Mouse (Mus musculus) lung, embryonic 14.5 days (tissue): ENCODE results near the gene Cpped1. TPM values are rescaled to one million over a fixed set of nuclear protein-coding genes. Genes with fewer than 3 reads are reported as not detected.

Experiments
- ATAC-seq: fragments of 200-750 bp; cut with Nextera tagmentation; 2 replicates; pipeline ENCODE4 v1.8.0; 2017; ENCODE audit warnings: mild to moderate bottlenecking, moderate TSS enrichment, moderate library complexity; ENCODE audit not compliant: insufficient read depth
- DNase-seq: peaks from one replicate; pipeline ENCODE4 v3.0.0-alpha.2; 2015
- H3K27ac ChIP-seq: fragments of 300-500 bp; sonication (generic); 2 replicates; pipeline ENCODE4 v1.5.1; 2014; ENCODE audit warnings: low read depth, mild to moderate bottlenecking, moderate library complexity
- H3K27me3 ChIP-seq: fragments of 300-500 bp; sonication (generic); 2 replicates; pipeline ENCODE4 v1.6.1; 2014; ENCODE audit warnings: low read length, control low read depth; ENCODE audit not compliant: insufficient read depth
- H3K36me3 ChIP-seq: fragments of 300-500 bp; sonication (generic); 2 replicates; pipeline ENCODE4 v1.6.1; 2014; ENCODE audit warnings: control low read depth; ENCODE audit not compliant: insufficient read depth
- H3K4me1 ChIP-seq: fragments of 300-500 bp; sonication (generic); 2 replicates; pipeline ENCODE4 v1.6.1; 2014; ENCODE audit warnings: antibody characterized with exemption, control low read depth; ENCODE audit not compliant: insufficient read depth
- H3K4me2 ChIP-seq: fragments of 300-500 bp; sonication (generic); 2 replicates; pipeline ENCODE4 v1.6.1; 2014; ENCODE audit warnings: mild to moderate bottlenecking
- H3K4me3 ChIP-seq: fragments of 300-500 bp; sonication (generic); 2 replicates; pipeline ENCODE4 v1.5.1; 2014; ENCODE audit warnings: low read depth, low read length
- H3K9ac ChIP-seq: fragments of 300-500 bp; sonication (generic); 2 replicates; pipeline ENCODE4 v1.6.1; 2014
- H3K9me3 ChIP-seq: fragments of 300-500 bp; sonication (generic); 2 replicates; pipeline ENCODE4 v1.6.1; 2016; ENCODE audit warnings: low read depth, low read length, control low read depth
- CTCF ChIP-seq: IDR thresholded peaks from 2 replicates; pipeline ENCODE4 v1.5.1; 2016; ENCODE audit warnings: antibody characterized with exemption, low read depth
- WGBS: fragments of 180-500 bp; shearing (Covaris S2); extraction: QIAGEN DNeasy Blood & Tissue Kit; methylation state at CpG from one replicate; pipeline ENCODE4 v1.1.7; 2014; 5-methylcytosine and 5-hydroxymethylcytosine counted together
- polyA plus RNA-seq: library from polyadenylated mRNA; unstranded; fragments of >200 nt; fragmentation: Nextera tagmentation; extraction: Ambion mirVana; gene quantifications from 2 replicates; pipeline ENCODE4 v1.2.1, GENCODE M21; 2014

Cpped1 gene
- polyA plus RNA-seq, 1 experiment from 2014 or later: 24.3 TPM

- WGBS: 90% methylated on average over 4 of the region's 4 CpGs
- no peak overlapping the region for H3K9ac ChIP-seq
Measured at GRCm38 (mm10) chr16:11905216-11905615, 4.0 kb downstream of the Cpped1 start.

DNA sequence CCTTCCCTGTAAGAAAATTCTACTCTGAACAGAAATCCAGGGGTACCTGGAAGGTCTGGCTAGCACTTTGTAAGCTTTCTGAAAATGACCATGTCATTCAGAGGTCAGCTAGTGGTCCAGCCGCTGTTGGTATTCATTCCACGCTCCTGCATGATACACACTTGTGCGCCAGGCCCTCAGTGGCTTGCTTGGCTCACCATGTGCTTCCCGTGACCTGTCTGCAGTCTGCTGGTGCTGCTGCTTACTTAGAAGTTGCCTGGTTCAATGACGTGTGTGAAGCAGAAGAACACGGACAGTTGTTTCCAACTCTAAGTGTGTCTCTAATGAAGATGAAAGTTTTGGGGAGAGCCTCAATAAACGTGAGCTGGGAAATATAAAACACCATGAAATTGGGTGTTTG lies 7.2 kb downstream of the Cpped1 start:
- Histone ChIP-seq H3K27me3 (no peaks in the 10 kb centered on the region), H3K4me1 (no peaks in the 10 kb centered on the region), H3K27ac (no peak overlapping the region), H3K9me3 (no peaks in the 10 kb centered on the region), H3K4me3 (no peak overlapping the region), H3K36me3 (no peaks in the 10 kb centered on the region), H3K4me2 (no peak overlapping the region), H3K9ac (no peak overlapping the region)
- DNase-seq: no peak
- no peak for ATAC-seq
- 76% methylated on average over 7 of the region's 7 CpGs for WGBS
- no peak for TF ChIP-seq CTCF

More at GRCm38 (mm10) chr16:11905216-11905615, 4.0 kb downstream of the Cpped1 start:
- ATAC-seq (no peak), DNase-seq (no peak)
- H3K9me3 ChIP-seq: no peaks in the 10 kb centered on the region
- no peaks in the 10 kb centered on the region for H3K36me3 ChIP-seq
- H3K4me1 ChIP-seq: peaks cover 3% of the 10 kb centered on the region; the same call in 1 of the 2 replicates
- TF ChIP-seq CTCF: no peak
- H3K4me3 ChIP-seq: no peak overlapping the region
- no peak overlapping the region for H3K27ac ChIP-seq
- H3K27me3 ChIP-seq: no peaks in the 10 kb centered on the region
- no peak overlapping the region for H3K4me2 ChIP-seq

DNA sequence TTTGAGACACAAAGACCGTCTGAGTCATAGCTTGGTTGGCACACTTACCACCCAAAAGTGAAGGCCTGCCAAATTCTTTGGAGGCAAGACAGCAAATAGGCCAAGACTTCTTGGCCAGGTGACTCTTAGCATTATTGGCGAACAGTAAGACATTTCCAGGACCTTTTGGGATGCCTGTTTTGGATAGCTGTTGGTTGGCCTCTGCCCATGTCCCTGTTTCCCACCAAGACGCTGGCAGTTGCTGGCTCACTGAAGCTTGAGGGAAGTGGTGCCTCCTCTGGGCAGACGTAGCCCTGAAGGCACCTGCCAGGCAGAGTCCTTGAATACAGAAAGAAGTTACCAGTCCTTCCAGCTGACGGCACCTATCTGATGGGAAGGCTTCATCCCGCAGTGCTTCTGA lies 8.9 kb downstream of the Cpped1 start:
- DNase-seq: no peak
- H3K27ac ChIP-seq: no peak overlapping the region
- H3K36me3 ChIP-seq: no peaks in the 10 kb centered on the region
- 87% methylated on average over 6 of the region's 6 CpGs for WGBS
- H3K4me3 ChIP-seq: no peak overlapping the region
- H3K9ac ChIP-seq: no peak overlapping the region
- no peak for ATAC-seq
- no peaks in the 10 kb centered on the region for H3K9me3 ChIP-seq
- no peaks in the 10 kb centered on the region for H3K27me3 ChIP-seq
- H3K4me1 ChIP-seq: no peaks in the 10 kb centered on the region
- TF ChIP-seq CTCF: no peak
- H3K4me2 ChIP-seq: no peak overlapping the region

- Histone ChIP-seq H3K27me3 (no peaks in the 10 kb centered on the region), H3K9me3 (no peaks in the 10 kb centered on the region), H3K36me3 (no peaks in the 10 kb centered on the region; the same call in 1 of the 2 replicates), H3K4me2 (no peak overlapping the region), H3K9ac (no peak overlapping the region), H3K4me1 (no peaks in the 10 kb centered on the region), H3K4me3 (no peak overlapping the region), H3K27ac (no peak overlapping the region)
- TF ChIP-seq CTCF: no peak
- ATAC-seq (no peak), DNase-seq (no peak)
- 80% methylated on average over 5 of the region's 5 CpGs for WGBS
Measured at GRCm38 (mm10) chr16:11896411-11896810, 12.8 kb downstream of the Cpped1 start.

DNA sequence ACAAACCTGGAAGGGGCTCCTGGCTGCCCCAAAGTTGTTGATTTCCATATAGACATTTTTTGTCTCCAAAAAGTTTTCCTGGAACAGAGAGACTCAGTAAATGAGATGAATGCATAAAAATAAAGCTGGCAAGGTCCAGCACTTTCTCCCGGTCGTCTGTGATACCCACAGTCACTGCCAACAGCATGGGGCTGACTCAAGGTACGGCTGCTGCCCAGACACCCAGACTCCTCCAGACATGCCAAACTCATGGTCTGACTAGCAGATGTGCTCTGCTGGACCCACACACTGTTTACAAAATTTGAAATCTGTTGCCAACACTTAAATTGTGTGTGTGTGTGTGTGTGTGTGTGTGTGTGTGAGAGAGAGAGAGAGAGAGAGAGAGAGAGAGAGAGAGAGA lies 14.4 kb downstream of the Cpped1 start:
- Histone ChIP-seq H3K4me1 (no peaks in the 10 kb centered on the region), H3K27ac (no peak overlapping the region), H3K9ac (no peak overlapping the region), H3K4me2 (no peak overlapping the region), H3K4me3 (no peak overlapping the region), H3K36me3 (no peaks in the 10 kb centered on the region; the same call in 1 of the 2 replicates), H3K9me3 (no peaks in the 10 kb centered on the region), H3K27me3 (no peaks in the 10 kb centered on the region)
- WGBS: 82% methylated on average over 3 of the region's 3 CpGs
- DNase-seq: no peak
- ATAC-seq: no peak
- TF ChIP-seq CTCF: no peak

GRCm38 (mm10) chr16:11890186-11890585 lies 19.1 kb downstream of the Cpped1 start:
- DNase-seq: no peak
- Histone ChIP-seq H3K27me3 (no peaks in the 10 kb centered on the region), H3K27ac (no peak overlapping the region), H3K4me1 (no peaks in the 10 kb centered on the region), H3K4me3 (no peak overlapping the region), H3K36me3 (peaks cover 14% of the 10 kb centered on the region; the same call in 1 of the 2 replicates), H3K9ac (no peak overlapping the region), H3K9me3 (no peaks in the 10 kb centered on the region), H3K4me2 (no peak overlapping the region)
- no peak for TF ChIP-seq CTCF
- ATAC-seq: no peak; the same call in 1 of the 2 replicates
- 12% methylated on average over 3 of the region's 3 CpGs for WGBS

GRCm38 (mm10) chr16:11889741-11890140 lies 19.5 kb downstream of the Cpped1 start:
- H3K27ac ChIP-seq: no peak overlapping the region
- H3K9me3 ChIP-seq: no peaks in the 10 kb centered on the region
- no peak overlapping the region for H3K9ac ChIP-seq
- H3K27me3 ChIP-seq: no peaks in the 10 kb centered on the region
- WGBS: 22% methylated on average over 3 of the region's 3 CpGs
- TF ChIP-seq CTCF: no peak
- ATAC-seq (no peak), DNase-seq (peak; percentile 37)
- no peak overlapping the region for H3K4me3 ChIP-seq
- H3K36me3 ChIP-seq: peaks cover 14% of the 10 kb centered on the region; the same call in 1 of the 2 replicates
- no peaks in the 10 kb centered on the region for H3K4me1 ChIP-seq
- no peak overlapping the region for H3K4me2 ChIP-seq

DNA sequence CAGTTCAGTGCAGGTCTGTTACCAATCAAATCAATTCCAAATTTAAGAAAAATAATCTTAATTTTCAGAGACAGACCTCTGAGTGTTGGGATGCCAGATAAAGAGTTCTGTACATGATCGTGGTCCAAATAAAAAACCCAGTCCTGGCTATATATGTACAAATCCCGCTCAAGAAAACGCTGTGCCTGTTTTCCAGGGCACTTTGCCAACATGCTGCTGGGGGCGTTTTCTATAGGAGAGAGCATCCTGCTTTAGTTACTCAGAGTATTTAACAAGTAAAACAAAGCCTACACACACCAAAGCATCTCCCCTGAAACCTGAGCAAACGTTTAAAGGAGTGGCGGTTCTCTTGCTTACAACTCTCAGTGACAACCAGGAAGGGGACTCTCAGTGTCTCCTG lies 27.4 kb downstream of the Cpped1 start:
- Histone ChIP-seq H3K4me1 (no peaks in the 10 kb centered on the region), H3K9me3 (no peaks in the 10 kb centered on the region), H3K27ac (no peak overlapping the region), H3K4me3 (no peak overlapping the region), H3K27me3 (no peaks in the 10 kb centered on the region), H3K9ac (no peak overlapping the region), H3K4me2 (no peak overlapping the region), H3K36me3 (peaks cover 9% of the 10 kb centered on the region; the same call in 1 of the 2 replicates)
- DNase-seq (peak; percentile 58), ATAC-seq (no peak)
- WGBS: 53% methylated on average over 6 of the region's 6 CpGs
- TF ChIP-seq CTCF: no peak
